Mouse (Mus musculus): ENCODE measurements at regions not wholly inside any gene's neighbourhood (a gene's known extent, or its start where the extent isn't known, plus 50 kb on each side); places are given as distances from the start of the nearest gene placed in this dataset.

DNA sequence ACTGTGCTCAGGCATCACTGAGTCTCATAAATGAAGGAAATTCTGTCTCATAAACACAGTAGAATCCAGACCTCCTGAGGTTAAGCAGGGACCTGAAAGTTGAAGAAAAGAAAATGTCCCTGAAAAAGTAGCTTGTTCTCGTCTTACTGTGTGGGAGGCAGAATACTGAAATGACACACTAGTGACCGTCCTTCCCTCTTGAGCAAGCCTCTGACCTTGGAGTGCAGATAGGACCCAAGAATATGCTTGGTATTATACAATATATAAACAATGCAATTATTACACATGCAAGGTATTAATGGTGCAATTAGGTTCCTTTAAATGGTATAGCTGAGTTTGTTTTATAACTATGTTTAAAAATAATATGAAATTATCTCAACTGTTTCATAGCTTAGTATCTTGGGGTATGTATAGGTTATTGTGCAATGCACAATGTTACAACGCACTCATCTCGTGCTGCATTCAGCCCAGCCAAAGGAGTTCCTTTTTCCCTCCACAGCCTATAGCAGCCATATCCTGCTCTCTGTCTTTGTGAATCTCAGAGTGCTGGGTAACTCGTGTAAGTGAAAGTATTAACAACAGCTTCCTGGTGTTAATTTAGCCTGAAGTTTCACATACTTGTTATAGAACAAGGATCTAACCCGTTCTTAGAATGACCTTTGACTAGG lies 58.9 kb upstream of the Elovl5 start:
- H3K79me2 ChIP-seq (ENCODE audit: control insufficient read depth, insufficient read depth, low read length), result no peaks in the 10 kb centered on the region
- no peaks in the 10 kb centered on the region for H3K4me1 ChIP-seq (ENCODE audit: control insufficient read depth, insufficient read depth, low read length)
- no peaks in the 10 kb centered on the region for H3K27me3 ChIP-seq (ENCODE audit: control insufficient read depth, insufficient read depth, low read length)
- 73% methylated on average over 6 of the region's 6 CpGs for WGBS
- no peak overlapping the region for H3K9ac ChIP-seq (ENCODE audit: low read depth, low read length)
- no peak overlapping the region for H3K27ac ChIP-seq (replicated peaks; ENCODE audit: insufficient read depth, low read depth, low read length)
- H3K4me3 ChIP-seq (ENCODE audit: insufficient read depth, low read depth, low read length), result no peak overlapping the region
- TF ChIP-seq POLR2A (IDR thresholded peaks at IDR 0.05; ENCODE audit: extremely low read depth, insufficient read depth, low read length), result no peak
- TF ChIP-seq CTCF (IDR thresholded peaks at IDR 0.05; ENCODE audit: low read depth, low read length), result no peak
- no peaks in the 10 kb centered on the region for H3K36me3 ChIP-seq (ENCODE audit: control insufficient read depth, insufficient read depth, low read length)
- DNase-seq (ENCODE audit: extremely low read depth, low read depth, low spot score), result no peak
